Mouse (Mus musculus) kidney, adult 2 months (tissue): ENCODE measurements around the gene Rps18.

ENCODE experiments used
- CTCF ChIP-seq: fragments of 200-500 bp; conservative IDR thresholded peaks from 2 replicates; pipeline ENCODE4 v1.5.1; 2011; ENCODE audit warnings: low read depth, mild to moderate bottlenecking, control low read depth, low read length, moderate library complexity, mixed read lengths; ENCODE audit not compliant: insufficient read depth, insufficient read length
- POLR2A ChIP-seq: fragments of 200-500 bp; IDR thresholded peaks from one replicate; pipeline ENCODE4 v1.6.1; 2011; ENCODE audit warnings: low read depth, low read length, control low read depth

DNA sequence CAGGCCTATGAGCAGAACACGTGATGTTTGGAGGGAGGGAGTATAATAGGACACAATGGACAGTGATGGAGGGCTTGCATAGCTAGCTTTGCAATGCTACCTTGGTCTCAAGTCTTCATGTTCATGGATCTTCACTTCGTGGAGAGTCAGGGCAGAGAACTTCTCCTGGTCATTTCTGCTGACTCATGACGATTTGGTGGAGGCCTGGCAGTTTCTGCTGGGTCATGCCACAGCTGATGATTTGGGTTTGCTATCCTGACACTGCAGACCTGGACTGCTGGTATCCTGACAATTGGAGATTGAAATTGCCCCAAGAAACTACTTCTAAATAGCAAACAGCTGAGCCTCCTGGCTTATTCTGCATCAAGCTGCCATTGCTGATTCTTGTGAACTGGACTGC, 17.8 kb upstream of the Rps18 start:
- TF ChIP-seq CTCF (no peak), POLR2A (no peak)
